Mouse (Mus musculus) heart, embryonic 14.5 days (tissue): ENCODE data around the gene Bbof1. TPM values are rescaled to one million over a fixed set of nuclear protein-coding genes. Genes with fewer than 3 reads are reported as not detected.

ENCODE experiments used
- ATAC-seq: fragments of 200-750 bp; cut with Nextera tagmentation; 2 replicates; pipeline ENCODE4 v1.8.0; 2017; ENCODE audit warnings: low read depth, moderate TSS enrichment; ENCODE audit not compliant: insufficient number of reproducible peaks, insufficient read depth, low FRiP score
- H3K27ac ChIP-seq, 2 experiments: fragments of 200-500 bp in 1 of 2; fragments of 300-500 bp in 1 of 2; sonication (generic) in 1 of 2; replicated peaks in 1 of 2; 2 replicates each; pipeline ENCODE4 v1.5.1; 2012 to 2014; ENCODE audit warnings: low read depth in 2 of 2, low read length in 2 of 2, control low read depth in 1 of 2, mild to moderate bottlenecking in 1 of 2, mixed read lengths in 1 of 2; ENCODE audit not compliant: control insufficient read depth in 1 of 2, insufficient read depth in 1 of 2
- H3K27me3 ChIP-seq: fragments of 300-500 bp; sonication (generic); 2 replicates; pipeline ENCODE4 v1.6.1; 2014; ENCODE audit warnings: mild to moderate bottlenecking, low read length, control low read depth; ENCODE audit not compliant: control insufficient read depth, insufficient read depth
- H3K36me3 ChIP-seq: fragments of 300-500 bp; sonication (generic); 2 replicates; pipeline ENCODE4 v1.6.1; 2014; ENCODE audit warnings: mild to moderate bottlenecking, control low read depth, low read length, mixed read lengths; ENCODE audit not compliant: control insufficient read depth, insufficient read depth
- H3K4me1 ChIP-seq, 2 experiments: fragments of 200-500 bp in 1 of 2; fragments of 300-500 bp in 1 of 2; sonication (generic) in 1 of 2; 2 replicates each; pipeline ENCODE4 v1.6.1; 2012 to 2014; ENCODE audit warnings: low read length in 2 of 2, control low read depth in 1 of 2, mixed read lengths in 1 of 2; ENCODE audit not compliant: control insufficient read depth in 2 of 2, insufficient read depth in 2 of 2
- H3K4me2 ChIP-seq: fragments of 300-500 bp; sonication (generic); 2 replicates; pipeline ENCODE4 v1.6.1; 2014; ENCODE audit warnings: mild to moderate bottlenecking, low read length
- H3K4me3 ChIP-seq, 2 experiments: fragments of 200-500 bp in 1 of 2; fragments of 300-500 bp in 1 of 2; sonication (generic) in 1 of 2; 2 replicates each; pipeline ENCODE4 v1.5.1; 2012 to 2014; ENCODE audit warnings: low read length in 2 of 2, mild to moderate bottlenecking in 2 of 2, control low read depth in 1 of 2, low read depth in 1 of 2, moderate library complexity in 1 of 2; ENCODE audit not compliant: control insufficient read depth in 1 of 2, insufficient read depth in 1 of 2
- H3K9ac ChIP-seq: fragments of 300-500 bp; sonication (generic); 2 replicates; pipeline ENCODE4 v1.6.1; 2014; ENCODE audit warnings: mild to moderate bottlenecking, low read length
- H3K9me3 ChIP-seq: fragments of 300-500 bp; sonication (generic); 2 replicates; pipeline ENCODE4 v1.6.1; 2016; ENCODE audit warnings: low read length, control low read depth; ENCODE audit not compliant: control insufficient read depth
- WGBS: fragments of 180-500 bp; shearing (Covaris S2); extraction: QIAGEN DNeasy Blood & Tissue Kit; methylation state at CpG from one replicate; pipeline ENCODE4 v1.1.7; 2014; 5-methylcytosine and 5-hydroxymethylcytosine counted together
- polyA plus RNA-seq: library from polyadenylated mRNA; unstranded; fragments of >200 nt; fragmentation: Nextera tagmentation; extraction: Ambion mirVana; gene quantifications from 2 replicates; pipeline ENCODE4 v1.2.1, GENCODE M21; 2014

Gene Bbof1
- polyA plus RNA-seq, 1 experiment from 2014 or later, result 1.7 TPM

DNA sequence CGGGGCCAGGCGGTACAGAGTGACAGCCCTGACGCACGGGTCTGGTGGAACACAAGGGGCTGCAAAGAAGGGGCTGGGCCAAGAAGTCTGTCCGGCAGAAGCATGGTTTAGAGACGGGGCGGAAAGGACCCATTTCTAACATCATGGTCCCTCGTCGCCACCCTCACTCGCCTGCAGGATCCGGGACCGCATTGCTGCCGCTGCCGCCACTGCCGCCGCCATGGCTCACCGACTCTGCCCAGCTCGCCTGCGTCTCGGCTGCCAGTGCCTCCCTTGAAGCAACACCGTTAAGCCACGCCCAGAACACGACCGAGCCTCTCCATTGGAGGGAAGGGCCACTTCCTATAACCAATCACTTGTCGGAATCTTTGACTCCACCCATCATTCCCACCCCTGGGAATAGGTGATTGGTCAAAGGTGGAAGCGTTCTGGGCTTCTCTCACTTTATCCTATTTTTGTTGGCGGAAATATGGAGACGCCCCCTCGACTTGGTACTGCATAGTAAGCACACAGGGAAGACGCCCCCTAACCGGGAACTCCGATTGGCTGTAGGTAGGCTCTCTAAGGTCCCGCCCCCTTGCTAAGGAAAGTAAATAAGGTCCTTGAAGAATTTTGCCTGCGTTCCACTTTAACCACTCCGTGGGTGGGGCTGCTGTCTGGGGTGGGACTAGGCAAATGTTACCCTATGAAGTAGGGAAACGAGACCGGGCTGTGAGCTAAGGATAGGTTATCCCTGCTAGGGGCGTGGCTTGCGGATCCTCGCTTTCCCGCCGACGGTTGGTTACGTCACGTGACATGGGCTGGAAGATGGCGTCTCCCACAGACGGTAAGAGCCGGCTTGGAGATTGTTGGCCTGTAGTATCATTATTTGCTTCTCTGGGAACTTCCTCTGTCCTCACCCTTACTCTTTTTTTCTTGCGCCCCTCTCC is 42.1 kb downstream of the Bbof1 start, which contains the start of the genes Aldh6a1 and Lin52:
Gene Aldh6a1, minus strand, starts transcription at position 287 of the 929 bp plus-strand sequence.
Gene Lin52, plus strand, starts transcription at position 705 of the 929 bp plus-strand sequence.
- peak; percentile 98 for ATAC-seq
- H3K4me3 ChIP-seq, result peak within 1 kb of the TSS; percentile 81 to 82
- H3K4me1 ChIP-seq, result peaks cover 2 to 20% of the 10 kb centered on the region in 2 experiments
- peak within 1 kb of the TSS; percentile 97 for H3K4me2 ChIP-seq
- H3K27me3 ChIP-seq, result no peaks in the 10 kb centered on the region
- H3K36me3 ChIP-seq, result no peaks in the 10 kb centered on the region
- H3K9ac ChIP-seq, result peak within 1 kb of the TSS; percentile 80
- H3K27ac ChIP-seq, result peak within 1 kb of the TSS; percentile 82 to 87
- WGBS, result under 1% methylated on average over 49 of the region's 49 CpGs
- H3K9me3 ChIP-seq, result no peaks in the 10 kb centered on the region

DNA sequence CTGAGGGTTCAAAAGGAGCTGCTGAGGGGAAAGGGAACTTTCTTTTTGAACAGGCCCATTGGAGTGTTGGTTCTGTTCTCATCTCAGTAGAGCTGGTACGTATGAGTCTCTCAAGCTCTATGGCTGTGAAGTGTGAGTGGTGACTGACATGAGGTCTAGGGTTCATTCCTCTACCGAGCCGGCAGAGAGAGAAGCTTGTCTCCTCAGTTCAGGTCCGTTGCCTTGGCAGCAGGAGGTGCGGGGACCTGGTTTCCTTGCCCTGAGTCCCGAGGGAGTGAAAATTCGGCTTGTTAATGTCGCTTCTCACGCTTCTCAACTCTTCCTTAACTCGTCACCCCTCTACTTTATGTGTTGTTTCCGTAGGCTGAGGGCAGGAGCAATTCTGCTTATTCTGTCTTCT is 42.9 kb downstream of the Bbof1 start:
- Histone ChIP-seq H3K36me3 (peaks cover 2% of the 10 kb centered on the region; the same call in 1 of the 2 replicates), H3K9ac (peak overlapping the region; percentile 80), H3K4me3 (peak overlapping the region; percentile 77 to 82), H3K4me1 (peaks cover 2 to 20% of the 10 kb centered on the region in 2 experiments), H3K27me3 (no peaks in the 10 kb centered on the region), H3K9me3 (no peaks in the 10 kb centered on the region), H3K27ac (peak overlapping the region; percentile 67 to 82), H3K4me2 (peak overlapping the region; percentile 97)
- no peak for ATAC-seq
- 2% methylated on average over 11 of the region's 11 CpGs for WGBS

DNA sequence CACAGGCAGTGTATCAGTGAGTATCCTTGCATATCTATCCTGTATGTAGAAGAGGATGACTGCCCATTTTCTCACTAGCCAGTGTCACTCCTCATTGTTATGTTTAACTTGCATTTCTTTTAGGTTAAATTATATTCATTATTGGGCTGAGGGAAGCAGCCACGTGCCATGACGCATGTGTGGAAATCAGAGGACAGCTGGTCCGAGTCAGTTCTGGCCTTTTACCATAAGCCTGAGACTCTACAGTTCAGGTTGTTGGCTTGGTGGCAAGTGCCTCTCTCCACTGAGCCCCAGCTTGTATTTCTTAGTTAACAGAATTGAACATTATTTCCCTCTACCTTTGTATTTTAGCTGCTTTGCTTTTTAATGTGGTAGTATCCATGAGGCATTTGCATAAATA is 48.0 kb downstream of the Bbof1 start:
- Histone ChIP-seq H3K36me3 (peaks cover 43% of the 10 kb centered on the region), H3K9me3 (no peaks in the 10 kb centered on the region), H3K27ac (no peak overlapping the region), H3K4me3 (no peak overlapping the region), H3K4me2 (no peak overlapping the region), H3K27me3 (no peaks in the 10 kb centered on the region), H3K9ac (no peak overlapping the region), H3K4me1 (peaks cover 0 to 11% of the 10 kb centered on the region in 2 experiments; a peak in 1 of 4 replicates)
- 86% methylated on average over 3 of the region's 3 CpGs for WGBS
- ATAC-seq, result no peak

DNA sequence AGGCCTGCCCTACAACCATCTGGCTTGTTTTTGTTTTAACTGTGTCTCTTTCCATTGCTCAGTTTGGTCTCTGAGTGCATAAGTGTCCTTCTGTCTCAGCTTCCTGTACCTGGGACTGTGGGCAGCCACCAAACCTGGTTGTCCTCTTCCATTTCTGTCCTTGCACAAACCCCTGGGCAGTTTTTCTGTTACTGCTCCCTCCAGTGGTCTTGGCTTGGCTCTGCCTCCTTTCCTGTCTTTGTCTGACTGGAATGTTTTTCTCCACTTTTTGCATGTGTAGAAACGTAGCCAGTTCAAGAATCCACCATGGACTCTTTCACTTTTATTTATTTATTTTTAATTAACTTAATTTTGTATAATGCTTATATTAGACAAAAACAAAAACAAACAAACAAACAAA is 51.0 kb downstream of the Bbof1 start:
- 73% methylated on average over 1 of the region's 1 CpGs for WGBS
- Histone ChIP-seq H3K9ac (no peak overlapping the region), H3K4me3 (no peak overlapping the region), H3K36me3 (peaks cover 71% of the 10 kb centered on the region), H3K27ac (no peak overlapping the region), H3K4me1 (no peaks in the 10 kb centered on the region), H3K9me3 (no peaks in the 10 kb centered on the region), H3K4me2 (no peak overlapping the region), H3K27me3 (no peaks in the 10 kb centered on the region)
- no peak for ATAC-seq

DNA sequence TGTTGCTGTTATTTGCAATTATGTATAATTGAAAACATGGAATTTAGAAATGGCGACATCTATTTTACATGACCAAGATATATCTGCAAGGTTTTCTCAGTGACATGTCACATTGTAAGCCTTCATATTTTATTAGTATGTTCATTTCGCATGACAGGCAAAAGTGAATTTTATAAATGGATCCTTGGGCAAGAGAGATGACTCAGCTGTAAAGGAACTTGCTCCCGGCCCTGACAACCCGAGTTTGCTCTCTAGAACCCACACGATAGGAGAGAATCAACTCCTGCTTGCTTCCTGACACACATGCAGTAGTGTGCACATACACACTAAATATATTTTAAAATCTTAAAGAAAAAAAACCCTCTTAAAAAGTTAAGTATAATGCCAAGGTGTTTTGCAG is 52.5 kb downstream of the Bbof1 start:
- Histone ChIP-seq H3K4me1 (no peaks in the 10 kb centered on the region), H3K4me3 (no peak overlapping the region), H3K27me3 (no peaks in the 10 kb centered on the region), H3K9ac (no peak overlapping the region), H3K27ac (no peak overlapping the region), H3K9me3 (no peaks in the 10 kb centered on the region), H3K36me3 (peaks cover 77% of the 10 kb centered on the region), H3K4me2 (no peak overlapping the region)
- ATAC-seq, result no peak
- 87% methylated on average over 5 of the region's 5 CpGs for WGBS

DNA sequence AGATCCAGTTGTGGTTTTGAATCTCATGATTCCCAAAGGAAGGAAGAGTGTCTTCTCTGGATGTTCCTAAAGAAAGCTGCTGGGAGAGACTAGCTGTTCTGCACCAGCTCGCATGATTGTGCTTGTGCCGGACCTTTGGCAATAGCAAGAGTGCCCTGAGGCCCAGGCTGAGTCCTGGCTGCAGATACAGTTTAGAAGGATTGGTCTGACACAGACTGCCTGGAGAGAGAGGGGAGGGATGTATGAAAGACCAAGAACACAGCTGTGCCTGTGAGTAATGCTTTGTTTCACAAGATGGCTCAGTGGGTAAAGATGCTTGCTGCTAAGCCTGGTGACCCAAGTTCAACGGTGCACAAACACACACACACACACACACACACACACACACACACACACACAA is 54.0 kb downstream of the Bbof1 start:
- no peak overlapping the region for H3K9ac ChIP-seq
- WGBS, result 96% methylated on average over 3 of the region's 3 CpGs
- no peak overlapping the region for H3K4me2 ChIP-seq

DNA sequence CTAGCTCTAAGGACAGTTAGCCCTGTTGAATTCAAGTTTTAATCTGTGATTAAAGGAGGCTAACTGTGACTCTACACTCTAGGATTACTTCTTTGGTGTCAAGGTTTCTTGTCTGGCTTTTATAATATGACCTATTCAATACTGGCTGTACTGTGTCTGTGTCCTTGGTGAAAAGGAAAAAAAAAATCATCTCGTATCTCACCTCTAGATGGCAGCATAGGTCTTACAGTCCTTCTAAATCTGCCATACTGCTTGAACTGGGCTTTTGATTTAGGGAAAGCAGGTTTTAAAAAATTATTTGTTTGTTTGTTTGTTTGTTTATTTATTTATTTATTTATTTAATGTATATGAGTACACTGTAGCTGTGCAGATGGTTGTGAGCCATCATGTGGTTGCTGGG is 59.8 kb downstream of the Bbof1 start:
- no peaks in the 10 kb centered on the region for H3K27me3 ChIP-seq
- H3K4me3 ChIP-seq, result no peak overlapping the region
- 0% methylated on average over 1 of the region's 1 CpGs for WGBS
- H3K9me3 ChIP-seq, result no peaks in the 10 kb centered on the region
- H3K36me3 ChIP-seq, result peaks cover 54% of the 10 kb centered on the region
- no peak overlapping the region for H3K4me2 ChIP-seq
- H3K9ac ChIP-seq, result no peak overlapping the region
- H3K27ac ChIP-seq, result no peak overlapping the region
- H3K4me1 ChIP-seq, result no peaks in the 10 kb centered on the region
- ATAC-seq, result no peak

More for the DNA sequence above, 54.0 kb downstream of the Bbof1 start:
- ATAC-seq, result no peak
- no peaks in the 10 kb centered on the region for H3K27me3 ChIP-seq
- no peaks in the 10 kb centered on the region for H3K9me3 ChIP-seq
- H3K27ac ChIP-seq, result no peak overlapping the region
- peaks cover 74% of the 10 kb centered on the region for H3K36me3 ChIP-seq
- H3K4me3 ChIP-seq, result no peak overlapping the region
- no peaks in the 10 kb centered on the region for H3K4me1 ChIP-seq
